Mouse (Mus musculus): ENCODE measurements at regions not wholly inside any gene's neighbourhood (a gene's known extent, or its start where the extent isn't known, plus 50 kb on each side); places are given as distances from the start of the nearest gene placed in this dataset.

DNA sequence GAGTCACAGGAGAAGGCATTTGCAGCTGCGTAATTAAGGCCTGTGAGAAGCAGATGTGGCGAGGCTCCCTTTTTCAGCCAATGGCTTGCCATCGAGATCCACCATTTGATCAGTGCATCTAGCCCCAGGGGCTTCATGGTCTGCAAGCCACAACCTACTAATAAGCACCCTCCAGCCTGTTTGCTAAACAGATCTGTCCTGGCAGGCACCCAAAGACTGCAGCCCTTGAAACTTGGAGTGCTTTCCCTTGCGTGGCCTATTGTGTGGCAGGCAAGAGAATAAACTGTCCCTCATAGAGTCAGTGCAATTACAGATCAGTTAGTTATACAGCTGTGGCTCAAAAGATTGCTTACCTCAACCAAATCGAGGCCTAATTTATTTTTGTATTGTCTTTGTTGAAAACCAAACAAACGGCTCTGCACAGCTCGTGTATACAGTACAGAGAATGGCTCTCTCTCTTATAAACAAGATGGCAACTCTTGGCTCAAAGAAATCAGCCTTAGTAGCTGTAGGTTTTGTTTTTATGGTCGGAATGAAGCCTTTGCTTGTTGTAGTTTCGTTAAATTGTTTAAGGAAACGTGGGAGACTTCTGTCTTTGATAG, 195.9 kb upstream of the Satb2 start:
- no peak for DNase-seq (ENCODE audit: low read depth, low spot score)

DNA sequence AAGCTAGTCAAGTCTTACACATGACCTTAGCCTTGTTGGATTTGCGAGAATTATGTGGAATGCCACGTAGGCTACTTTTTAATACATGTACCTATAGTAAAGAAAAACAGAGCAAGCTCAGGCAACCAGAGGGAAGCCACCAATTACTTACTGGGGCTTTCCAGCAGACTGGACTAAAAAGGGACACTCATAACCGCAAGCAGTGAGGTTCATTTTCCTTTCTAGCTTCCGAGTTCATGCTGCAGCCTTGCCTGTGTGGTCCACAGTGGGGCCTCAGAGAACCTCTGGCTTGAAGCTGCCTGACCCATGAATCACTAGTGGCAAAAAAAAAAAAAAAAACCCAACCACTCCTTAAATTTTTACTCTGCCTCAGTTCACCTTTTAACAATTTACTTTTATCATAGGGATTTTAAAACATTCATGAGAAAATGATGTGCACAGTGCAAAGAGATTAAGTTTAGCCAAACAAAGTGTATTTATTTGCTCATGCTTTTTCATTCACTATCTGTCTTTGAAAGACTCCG, 188.6 kb upstream of the 1700066M21Rik start:
- DNase-seq (ENCODE audit: low read depth, low spot score) = no peak

DNA sequence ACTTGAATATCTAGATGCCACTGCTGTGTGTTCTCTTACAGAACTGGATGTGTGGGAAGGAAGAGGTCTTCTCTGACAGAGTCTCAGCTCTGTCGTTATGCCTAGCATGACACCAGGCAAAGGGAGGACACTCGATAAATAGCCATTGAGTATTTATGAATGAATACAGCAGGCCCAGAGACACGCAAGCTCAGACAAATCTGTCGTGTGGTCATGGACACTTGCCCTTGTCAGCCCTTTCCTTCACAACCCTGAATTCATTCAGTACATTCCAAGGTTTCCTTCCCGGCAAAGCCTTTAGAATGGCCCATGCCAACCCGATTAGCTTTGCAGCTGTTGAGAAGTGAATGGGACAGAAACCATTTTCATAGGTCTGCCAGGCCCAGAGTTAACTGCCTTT, 176.1 kb upstream of the 1700066M21Rik start:
- DNase-seq (ENCODE audit: low read depth, low spot score) = no peak

DNA sequence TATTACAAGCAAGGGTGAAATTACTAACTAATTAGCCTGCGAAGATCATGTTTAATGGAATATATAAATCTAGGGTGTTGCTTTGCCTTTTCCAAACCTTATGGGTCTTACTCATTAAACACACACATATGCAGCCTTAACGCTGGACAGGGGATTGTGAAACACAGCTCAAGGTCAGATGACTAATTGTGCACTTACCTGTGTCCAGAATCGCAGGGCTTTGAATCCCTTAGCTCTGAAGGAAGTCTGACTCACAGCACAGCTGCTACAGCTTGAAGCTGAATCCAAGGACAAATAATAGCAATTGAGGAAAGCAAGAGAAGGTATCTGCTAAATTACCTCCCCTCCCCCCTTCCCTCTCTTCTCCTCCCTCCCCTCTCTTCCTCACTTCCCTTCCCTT, 173.1 kb upstream of the 1700066M21Rik start:
- no peak for DNase-seq (ENCODE audit: low read depth, low spot score)

DNA sequence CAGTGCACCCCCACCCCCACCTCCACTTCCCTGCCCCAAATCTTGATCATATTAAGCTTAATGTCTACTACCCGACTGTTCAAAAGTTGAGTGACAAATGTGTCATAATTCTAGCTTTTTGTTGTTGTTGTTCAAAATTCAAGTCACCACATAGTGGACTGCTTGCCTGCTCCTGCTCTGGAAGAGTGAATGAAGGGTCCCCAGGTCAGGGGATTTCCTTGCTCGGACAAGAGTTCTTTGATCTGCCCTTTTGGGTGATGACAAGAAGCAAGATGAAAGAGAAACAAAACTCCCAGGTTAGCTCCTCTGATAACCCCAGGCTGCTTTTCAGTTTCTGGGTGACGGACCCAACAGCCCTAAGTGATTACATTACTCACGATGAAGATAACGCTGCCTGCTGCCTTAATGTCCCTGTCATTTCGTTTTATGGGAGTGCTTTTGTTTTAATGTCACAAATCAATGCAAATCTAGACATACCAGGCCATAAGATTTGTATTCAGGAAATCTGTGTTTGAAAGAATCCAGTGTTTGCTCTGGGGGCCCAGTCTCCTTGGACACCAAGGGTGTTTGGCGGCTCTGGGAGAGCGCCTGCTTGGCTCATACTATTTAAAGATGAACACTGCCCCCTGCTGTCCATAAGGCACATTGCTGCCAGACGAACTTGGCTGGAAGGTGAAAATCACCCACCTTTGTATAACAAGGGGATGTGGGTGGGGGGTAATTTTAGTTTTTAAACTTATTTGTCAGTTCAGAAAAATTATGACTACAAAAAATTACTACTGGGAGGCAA, 172.0 kb upstream of the 1700066M21Rik start:
- peak; percentile 54 for DNase-seq (ENCODE audit: low read depth, low spot score)

DNA sequence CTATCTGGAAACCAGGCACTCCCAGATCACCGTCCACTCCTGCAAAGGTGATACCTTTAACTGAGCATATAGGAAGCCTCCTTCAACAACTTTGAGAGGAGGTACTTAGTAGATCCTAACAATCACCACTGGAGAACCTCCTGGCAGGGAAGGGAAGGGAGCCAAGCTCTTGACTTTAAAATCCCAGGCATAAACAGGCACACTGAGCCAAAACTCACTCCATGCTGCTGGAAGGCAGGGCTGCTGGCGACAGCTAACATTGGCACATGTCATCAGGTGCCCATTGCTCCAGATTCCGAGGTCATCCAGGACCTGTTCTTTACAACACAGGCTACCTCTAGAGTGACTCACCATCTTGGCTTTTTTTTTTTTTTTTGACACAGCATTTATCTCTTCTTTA, 170.9 kb upstream of the 1700066M21Rik start:
- DNase-seq (ENCODE audit: low read depth, low spot score) = no peak

DNA sequence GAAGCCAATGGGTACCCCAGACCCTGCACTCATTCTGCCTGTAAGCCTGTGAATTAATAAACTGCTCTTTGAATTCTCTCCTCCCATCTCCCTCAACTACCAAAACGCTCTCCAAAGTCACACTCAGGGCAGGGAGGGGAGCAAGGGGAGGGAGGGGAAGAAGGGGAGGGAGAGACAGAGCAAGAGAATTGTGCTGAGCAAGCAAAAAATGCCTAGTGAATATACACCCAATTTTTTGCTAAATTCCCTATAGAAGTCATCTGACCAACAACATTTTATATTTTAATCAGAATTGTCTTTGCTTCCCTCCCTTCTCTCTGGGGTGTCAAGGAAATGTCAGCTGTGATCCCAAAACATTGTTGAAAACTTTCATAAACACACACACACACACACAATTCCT, 170.5 kb upstream of the 1700066M21Rik start:
- no peak for DNase-seq (ENCODE audit: low read depth, low spot score)

DNA sequence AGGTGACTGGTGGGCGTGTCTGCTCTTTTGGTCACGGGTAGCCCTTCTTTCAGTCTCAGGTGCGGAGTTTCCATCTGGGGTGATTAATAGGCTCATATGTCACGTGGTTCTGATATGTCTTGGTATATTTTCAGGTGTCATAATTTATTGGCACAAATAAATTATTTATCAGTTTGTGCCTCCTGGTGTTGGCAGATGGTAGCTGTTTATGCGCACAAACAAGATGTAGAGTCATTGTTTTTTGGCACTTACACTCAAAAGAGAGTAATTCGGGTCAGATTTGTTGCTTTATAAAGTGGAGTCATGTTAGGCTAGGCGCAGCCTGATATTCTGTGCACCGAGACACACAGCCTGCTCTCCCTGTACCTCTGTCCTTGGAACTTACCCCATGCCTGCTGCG, 169.0 kb upstream of the 1700066M21Rik start:
- DNase-seq (ENCODE audit: low read depth, low spot score) = no peak

DNA sequence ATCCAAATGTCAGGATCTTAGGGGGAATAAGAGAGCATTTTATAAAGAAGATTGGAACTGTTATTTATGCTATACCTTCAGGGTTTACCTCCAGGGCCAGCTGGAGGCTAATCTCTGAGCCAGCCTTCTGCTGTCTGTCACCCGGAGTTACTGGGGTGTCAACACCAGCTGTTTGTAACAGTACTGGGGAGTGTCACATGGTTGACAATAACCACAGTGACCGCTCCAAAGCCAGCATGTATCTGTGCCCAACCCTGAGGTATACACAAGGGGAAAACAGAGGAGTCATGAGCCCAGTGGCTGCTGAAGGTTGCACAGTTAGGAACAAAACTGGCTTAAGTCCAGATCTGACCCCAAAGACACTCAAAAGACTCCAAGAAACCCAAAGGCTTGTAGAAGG, 168.1 kb upstream of the 1700066M21Rik start:
- DNase-seq (ENCODE audit: low read depth, low spot score) = no peak

DNA sequence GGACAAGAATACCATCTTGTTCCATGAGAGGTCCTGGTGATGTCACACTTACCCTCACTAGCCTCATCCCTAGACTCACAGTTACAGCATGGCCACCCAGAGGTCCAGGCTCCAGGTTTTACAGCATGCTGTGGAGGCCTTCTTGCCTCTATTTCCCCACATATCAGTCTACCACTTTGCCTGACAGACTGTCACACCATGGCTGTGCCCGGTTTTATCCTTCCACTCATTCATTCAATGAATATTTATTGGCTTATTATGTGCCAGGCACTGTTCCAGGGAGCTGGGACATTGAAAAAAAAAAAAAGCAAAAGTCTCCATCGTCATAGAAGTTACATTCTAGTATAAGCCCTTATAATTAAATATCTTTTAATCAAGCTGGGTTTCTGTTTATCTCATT, 166.4 kb upstream of the 1700066M21Rik start:
- DNase-seq (ENCODE audit: low read depth, low spot score) = no peak

DNA sequence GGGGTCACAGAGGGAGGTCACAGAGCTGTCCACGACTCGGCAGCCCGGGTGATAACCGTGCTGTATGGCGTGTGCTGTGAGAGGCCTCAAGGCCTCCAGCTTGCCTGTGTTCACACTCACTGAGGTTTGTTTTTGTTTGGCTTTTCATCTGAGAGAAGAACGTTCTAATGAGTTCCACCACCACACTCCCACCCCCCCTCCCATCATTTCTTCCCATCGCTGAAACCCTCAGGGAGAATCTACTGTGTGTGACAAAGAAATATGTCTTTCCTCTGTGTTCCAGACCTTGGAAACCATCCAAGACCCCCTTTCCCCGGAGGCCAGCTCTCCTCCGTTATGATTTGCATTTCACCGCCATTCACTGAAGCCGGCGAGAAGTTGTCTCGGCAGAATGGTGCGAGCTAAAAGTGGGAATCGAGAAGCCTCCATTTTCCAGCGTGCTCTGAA, 164.0 kb upstream of the 1700066M21Rik start:
- DNase-seq (ENCODE audit: low read depth, low spot score) = no peak

DNA sequence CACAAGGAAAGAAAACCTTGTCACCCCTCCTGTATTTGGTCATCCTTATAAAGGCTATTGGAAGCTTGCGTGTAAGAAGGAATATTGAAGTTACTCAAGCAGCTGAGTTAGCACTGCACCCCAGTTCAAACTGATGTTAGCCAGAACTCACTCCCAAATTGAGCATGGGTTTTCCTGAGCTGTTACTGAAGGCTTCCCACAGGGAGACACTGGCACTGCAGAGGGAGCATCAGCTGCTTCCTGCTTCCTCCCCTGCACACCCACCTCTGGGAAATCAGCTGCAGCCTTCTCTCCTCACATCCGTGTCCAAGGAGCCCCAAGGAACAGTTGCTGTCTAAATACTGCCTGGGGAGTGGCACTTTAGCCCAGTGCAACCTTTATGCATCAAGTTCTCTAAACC, 163.2 kb upstream of the 1700066M21Rik start:
- DNase-seq (ENCODE audit: low read depth, low spot score) = peak; percentile 47

DNA sequence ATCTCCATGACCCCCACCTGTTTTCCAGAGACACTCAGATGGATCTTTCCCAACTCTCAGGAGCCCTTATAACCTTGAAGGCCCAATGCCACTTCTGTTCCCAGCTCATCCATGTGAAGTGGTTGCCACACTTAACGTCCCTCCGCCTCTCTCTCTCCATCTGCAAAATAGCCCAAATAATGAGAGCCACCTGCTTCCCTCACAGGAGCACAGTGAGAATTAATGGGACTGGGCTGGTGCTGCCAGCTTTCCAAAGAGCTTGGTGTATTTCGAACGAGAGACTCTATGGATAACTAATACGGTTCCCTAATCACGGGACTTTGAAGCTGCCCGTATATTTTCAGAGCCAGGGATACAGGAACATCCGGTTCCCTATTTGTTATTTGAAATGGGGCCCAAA, 159.8 kb upstream of the 1700066M21Rik start:
- no peak for DNase-seq (ENCODE audit: low read depth, low spot score)

DNA sequence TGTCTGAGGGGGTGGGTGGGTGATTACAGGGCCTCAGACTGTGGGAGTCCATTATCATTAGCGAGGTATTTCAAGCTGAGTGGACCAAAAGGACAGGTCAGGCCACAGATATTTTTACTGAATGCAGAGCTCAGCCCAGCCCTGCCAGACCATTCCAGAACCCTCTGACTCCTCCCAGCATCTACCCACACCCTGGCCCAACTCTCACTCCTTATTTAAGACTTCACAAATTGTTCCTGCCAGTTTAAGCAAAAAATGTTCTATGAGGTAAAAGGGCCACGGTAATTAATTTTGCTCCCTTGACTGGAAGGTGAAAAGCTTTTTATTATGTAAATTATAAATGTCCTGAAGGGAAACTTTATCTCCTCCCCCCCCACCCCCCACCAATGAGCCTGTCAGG, 159.3 kb upstream of the 1700066M21Rik start:
- DNase-seq (ENCODE audit: low read depth, low spot score) = no peak

DNA sequence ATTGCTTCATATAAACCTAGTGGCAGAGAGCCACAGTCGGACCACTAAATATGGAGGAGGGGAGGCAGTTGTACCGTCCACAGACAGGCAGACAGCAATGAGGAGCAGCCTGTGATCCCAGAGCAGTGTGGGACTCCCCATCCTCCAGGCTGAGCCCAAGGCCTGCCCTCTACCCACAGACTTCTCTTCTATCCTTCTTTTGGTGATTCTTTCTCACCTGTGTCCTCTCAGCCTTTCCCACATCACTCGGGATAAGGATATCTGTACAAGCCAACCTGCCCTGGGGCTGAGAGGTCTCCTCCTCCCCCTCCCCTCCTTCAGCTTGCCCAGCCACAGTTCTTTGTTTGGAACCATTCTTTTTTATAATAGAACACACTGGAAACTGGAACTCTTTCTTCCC, 158.8 kb upstream of the 1700066M21Rik start:
- DNase-seq (ENCODE audit: low read depth, low spot score) = no peak

DNA sequence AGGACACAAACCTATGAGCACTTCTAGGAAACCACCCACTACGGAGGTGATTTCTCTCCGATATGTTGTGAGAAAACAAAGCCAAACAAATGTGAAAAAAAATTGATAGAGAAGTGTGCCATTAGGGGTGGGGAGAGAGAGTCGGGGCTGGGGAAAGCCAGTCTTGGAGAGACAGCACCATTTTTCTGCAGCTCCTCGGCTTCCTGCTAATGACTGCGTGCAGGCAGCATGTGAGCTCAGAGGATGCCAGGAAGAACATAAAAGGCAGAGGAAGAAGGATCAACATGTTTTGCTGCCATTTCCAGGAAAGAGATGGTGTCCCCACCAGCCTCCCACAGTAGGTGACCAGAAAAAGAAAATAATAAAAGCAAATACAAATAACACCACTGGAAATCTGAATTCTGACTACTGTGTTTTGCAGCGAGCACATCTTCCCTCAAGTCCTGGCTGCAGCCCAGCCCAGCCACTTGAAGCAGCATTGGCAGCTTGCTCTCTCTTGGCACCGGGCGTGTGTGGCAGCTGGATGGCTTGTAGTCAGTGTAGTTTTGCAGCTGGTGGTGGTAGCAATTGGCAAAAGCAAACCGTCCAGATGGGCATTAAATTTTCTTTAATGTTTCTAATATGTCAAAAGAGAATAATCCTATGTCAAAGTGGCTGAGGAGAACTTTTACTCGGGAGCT, 152.9 kb upstream of the 1700066M21Rik start:
- DNase-seq (ENCODE audit: low read depth, low spot score) = peak; percentile 69

DNA sequence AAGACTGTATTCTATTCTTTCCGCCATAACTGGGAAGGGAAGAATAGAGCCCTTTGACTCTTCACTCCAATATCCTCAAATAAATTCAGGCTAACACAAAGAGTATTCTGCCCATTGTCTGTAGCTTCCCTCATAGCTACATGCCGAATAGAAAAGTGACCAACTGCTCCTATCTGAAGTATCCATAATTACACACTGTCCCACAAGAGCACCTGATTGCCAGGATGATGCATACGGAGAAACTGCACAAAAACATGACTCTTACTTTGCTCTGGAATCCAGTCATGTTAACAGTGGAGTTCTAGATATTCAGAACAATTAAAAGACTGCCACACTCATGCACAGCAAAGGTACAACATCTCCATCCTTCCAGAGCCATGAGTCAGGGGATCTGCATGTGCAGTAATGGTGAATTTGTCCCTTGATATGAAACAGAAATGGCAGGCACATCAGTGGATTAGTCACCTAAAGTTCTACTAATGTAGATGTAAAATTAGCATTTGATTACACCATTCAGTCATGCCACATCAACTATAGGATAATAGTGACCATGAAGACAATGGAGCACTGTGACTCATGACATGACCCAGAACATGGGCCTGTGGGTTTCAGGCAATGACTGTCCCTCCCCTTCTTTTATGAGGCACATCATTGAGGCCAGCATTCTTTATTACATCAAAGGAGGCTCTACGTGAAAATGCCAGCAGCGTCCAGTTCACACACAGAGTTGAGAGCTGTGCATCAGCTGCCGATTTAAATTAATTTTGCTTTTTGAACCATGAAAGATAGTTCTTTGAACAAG, 133.6 kb upstream of the 1700066M21Rik start:
- peak; percentile 41 for DNase-seq (ENCODE audit: low read depth, low spot score)

DNA sequence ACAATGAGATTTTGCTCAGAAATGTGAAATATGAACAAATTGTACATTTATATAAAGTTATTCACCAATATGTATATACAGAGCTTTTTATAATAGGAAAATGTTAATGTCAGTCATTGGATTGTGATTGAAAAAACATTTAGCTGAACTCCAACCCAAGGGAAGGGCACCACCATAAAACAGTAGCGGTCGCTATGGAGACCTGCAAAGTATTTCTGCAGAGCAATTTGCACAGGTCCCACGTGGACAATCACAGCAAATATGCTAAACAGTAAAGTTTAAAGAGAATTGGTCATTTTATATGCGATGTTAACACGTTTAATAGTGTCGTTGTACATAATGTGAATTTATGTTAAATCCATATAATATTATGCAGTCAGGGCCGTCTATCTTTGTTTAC, 117.8 kb upstream of the 1700066M21Rik start:
- DNase-seq (ENCODE audit: low read depth, low spot score) = no peak

DNA sequence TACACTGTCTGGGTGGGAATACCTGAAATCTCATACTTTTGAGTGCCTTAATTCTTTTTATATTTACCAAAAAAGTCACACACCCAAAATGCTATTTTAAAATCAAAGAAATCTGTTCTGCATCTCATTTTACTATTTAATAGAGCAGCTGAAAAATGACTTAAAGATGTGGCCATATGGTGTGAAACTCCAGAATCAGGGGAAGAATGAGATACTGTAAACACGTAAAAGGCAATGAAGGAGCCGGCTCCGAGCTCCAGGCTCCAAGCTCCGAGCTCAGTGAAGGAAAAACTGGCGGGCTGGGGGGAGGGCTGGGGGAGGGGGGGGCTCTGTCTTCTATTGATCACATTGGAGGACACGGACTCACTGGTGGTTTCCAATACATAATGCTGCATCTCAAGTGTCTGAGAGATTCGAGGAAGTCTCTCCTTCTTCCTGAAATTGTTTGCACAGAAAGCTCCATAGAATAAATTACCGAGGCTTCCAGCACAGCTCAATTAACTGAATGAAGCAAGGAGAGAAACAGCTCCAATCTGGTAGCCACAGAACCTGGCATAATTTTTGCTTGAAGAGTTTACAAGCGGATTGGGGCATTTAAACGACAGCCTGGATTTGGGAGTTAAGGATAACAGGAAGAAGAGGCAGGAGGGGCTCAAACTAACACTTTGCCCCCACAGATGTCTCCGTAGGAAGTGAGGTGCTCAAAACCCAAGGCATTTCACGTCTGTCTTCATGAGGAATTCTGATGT, 112.2 kb upstream of the 1700066M21Rik start:
- peak; percentile 47 for DNase-seq (ENCODE audit: low read depth, low spot score)

DNA sequence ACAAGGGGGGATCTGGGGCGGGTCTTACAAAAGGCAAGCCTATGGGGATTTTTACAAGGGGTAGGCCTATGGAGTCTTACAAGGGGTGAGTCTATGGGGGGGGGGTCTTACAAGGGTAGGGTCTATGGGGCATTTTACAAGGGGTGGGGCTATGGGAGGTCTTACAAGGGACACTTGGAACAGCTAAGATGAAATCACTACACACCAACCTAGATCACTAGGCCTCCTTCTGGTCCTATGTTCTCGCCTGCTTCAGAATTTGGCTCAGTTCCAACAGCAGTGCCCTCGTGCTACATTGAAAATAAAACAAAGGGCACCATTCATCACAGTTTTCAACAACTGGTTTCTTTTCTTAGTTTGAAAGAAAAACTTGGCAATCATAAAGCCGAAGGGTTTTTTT, 110.7 kb upstream of the 1700066M21Rik start:
- DNase-seq (ENCODE audit: low read depth, low spot score) = peak; percentile 6

DNA sequence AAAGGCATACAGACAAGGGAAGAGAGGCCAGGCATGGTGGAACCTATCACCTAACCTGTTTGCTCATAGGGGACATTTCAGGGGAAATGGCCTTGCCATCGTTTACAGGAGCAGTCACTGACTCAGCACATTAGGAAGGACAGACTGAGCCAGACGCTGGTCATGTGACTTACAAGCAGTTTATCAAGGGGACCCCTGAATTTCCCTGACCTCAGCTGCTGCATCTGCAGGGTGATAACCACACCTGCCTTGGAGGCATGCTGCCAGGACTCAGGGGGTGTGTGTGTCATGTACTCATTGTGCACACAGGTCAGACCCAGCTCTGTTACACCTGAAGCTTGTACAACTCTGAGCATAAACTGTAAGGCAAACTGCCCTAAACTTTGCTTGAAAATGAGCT, 109.6 kb upstream of the 1700066M21Rik start:
- no peak for DNase-seq (ENCODE audit: low read depth, low spot score)

Data from telencephalon, adult 2 months (tissue).